Mouse (Mus musculus): ENCODE results near the gene Fhod1.

Gene Fhod1

GRCm38 (mm10) chr8:105318662-105319190 is 29.0 kb downstream of the Fhod1 start:
- DNase-seq (ENCODE audit: low read depth, low spot score) = no peak

GRCm38 (mm10) chr8:105317941-105318340 is 29.8 kb downstream of the Fhod1 start:
- no peak for DNase-seq (ENCODE audit: low read depth, low spot score)

DNA sequence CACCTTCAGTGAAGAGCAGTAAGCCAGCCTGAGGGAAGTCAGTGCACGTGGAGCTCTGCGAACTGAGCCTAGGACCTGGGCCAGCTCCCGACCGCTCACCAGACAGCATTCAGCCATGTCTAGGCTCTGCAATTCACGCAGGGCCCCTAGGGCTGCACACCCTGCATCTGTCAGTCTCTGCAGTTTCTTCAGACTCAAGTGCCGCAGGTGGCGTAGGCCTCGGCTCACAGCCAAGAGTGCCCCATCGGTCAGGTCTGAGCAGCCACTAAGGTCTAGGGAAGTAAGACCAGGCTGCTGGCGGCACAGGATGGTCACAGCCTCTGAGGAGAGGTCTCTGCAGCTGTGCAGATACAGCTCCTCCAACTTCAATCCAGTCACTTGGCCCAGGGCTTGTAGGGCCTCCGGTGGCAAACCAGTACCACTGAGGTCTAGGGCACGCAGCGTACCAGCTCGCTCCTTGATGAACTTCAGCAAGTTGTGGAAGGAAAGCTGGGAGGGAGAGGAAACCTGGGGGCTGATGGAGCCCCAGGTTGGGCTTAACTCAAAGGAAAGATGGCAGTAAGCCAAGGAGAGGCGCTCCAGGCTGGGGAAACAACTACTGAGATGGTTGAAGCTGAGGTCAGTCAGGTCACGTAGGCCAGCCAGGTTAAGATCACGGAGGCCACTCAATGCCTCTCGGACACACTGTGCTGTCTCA is 32.5 kb downstream of the Fhod1 start:
- no peak for DNase-seq (ENCODE audit: low read depth, low spot score)

DNA sequence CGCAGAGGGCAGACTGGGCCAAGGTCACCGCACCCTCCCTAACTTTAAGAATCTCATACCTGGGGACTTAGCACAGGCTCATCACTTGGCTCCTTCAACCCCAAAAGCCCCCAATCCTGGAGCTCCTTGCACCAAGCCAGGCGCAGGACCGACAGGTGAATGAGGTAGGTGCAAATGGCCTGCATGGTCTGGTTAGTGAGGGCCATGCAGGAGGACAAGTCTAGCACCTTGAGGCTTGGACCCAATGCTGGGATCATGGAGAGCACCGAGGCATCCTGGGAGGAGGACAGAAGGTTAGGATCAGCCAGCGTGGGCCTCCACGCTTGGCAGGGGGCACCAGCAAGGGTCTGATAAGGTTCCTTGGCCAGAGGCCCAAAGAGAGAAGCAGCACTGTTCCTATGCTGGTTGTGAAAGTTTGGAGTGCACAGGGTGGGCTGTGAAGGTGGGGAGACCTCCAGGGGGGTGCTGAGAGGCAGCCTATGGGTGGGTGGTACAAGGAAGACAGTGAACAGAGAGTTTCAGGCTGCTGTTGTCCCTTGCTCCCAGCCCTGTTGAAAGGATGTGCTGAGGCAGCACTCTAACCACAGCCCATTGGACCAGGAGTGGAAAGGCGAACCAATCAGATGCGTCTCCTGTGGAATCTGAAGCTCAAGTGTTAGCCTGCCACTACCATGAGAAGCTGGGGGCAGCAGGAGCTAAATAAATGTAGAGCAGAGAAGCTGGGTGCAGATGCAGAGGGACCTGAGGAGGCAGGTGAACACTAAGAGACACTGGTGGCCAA is 33.9 kb downstream of the Fhod1 start:
- DNase-seq (ENCODE audit: low read depth, low spot score) = no peak

DNA sequence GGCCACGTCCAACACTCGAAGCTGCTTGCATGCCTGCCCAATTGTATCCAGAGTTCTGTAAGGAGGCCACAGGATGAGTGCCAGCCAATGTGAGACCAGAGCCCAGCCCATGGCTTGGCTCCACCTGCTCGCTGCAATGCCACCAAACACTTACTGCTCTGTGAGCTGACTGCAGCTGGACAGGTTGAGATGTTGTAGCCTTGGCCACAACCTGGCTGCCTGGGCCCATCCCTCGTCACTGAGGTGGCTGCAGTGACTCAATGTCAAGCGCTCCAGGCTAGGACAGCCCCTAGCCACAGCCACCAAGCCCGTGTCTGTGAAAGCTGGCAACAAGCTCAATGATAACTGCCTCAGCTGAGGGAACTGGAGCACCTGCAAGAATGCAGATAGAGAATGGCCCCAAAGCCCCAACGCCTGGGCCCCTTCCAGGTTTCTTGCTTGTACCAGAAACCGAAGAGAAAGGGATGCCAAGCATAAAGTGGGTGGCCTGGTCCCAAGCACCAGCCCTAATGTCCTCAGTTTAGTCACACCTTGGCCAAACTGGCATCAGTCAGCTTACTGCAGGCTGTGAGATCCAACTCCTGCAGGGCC is 34.8 kb downstream of the Fhod1 start:
- no peak for DNase-seq (ENCODE audit: low read depth, low spot score)

- DNase-seq (ENCODE audit: low read depth, low spot score) = no peak
Observed at GRCm38 (mm10) chr8:105311718-105312117, 36.0 kb downstream of the Fhod1 start.

DNA sequence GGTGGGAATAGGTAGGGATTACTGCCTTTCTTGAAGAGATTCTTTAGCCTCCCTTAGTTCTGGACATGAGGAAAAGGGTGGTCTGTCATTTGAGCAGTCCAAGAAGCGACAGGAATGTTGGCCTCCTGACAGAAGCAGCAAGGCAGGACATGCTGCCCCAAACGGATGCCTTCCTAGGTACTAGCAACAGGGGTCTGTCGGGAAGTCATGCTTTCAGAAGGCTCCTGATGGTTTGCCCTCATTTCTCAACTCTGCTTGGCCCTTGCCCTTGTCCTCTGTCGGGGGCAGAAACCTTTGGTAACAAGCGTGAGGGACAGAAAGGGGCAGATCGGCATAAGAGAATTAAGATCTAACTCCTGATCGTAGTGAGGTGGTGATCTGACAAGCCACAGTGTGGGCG is 37.6 kb downstream of the Fhod1 start:
- no peak for DNase-seq (ENCODE audit: low read depth, low spot score)

DNA sequence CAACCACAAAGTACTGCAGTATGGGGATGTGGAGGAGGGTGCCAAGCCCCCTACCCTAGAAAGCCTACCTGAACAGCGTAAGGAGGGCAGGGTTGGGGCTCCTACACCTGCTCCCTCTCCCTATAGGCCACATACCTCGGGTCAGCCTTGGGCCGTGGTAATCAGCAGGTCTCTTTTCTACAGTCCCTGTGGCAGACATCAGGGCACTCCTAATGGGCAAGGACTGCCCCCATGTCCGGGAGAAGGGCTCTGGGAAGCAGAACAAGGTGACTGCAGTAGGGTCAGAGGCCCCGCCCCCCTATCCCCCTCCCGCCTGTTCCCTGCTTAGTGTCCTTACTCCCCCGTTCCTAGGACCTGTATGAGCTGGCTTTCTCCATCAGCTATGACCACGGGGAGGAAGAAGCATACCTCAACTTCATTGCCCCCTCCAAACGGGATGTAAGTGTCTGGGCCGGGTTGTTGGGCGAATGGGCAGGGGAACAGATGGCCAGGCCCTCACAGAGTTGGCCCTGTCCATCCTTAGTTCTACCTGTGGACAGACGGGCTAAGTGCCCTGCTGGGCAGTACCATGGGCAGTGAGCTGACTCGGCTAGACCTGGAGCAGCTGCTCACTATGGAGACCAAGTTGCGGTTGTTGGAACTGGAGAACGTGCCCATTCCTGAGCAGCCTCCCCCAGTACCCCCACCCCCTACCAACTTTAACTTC is 38.5 kb downstream of the Fhod1 start:
- DNase-seq (ENCODE audit: low read depth, low spot score) = no peak

- DNase-seq (ENCODE audit: low read depth, low spot score) = no peak
Observed at GRCm38 (mm10) chr8:105308428-105308827, 39.3 kb downstream of the Fhod1 start.

GRCm38 (mm10) chr8:105307670-105308069 is 40.1 kb downstream of the Fhod1 start:
- DNase-seq (ENCODE audit: low read depth, low spot score) = no peak

DNA sequence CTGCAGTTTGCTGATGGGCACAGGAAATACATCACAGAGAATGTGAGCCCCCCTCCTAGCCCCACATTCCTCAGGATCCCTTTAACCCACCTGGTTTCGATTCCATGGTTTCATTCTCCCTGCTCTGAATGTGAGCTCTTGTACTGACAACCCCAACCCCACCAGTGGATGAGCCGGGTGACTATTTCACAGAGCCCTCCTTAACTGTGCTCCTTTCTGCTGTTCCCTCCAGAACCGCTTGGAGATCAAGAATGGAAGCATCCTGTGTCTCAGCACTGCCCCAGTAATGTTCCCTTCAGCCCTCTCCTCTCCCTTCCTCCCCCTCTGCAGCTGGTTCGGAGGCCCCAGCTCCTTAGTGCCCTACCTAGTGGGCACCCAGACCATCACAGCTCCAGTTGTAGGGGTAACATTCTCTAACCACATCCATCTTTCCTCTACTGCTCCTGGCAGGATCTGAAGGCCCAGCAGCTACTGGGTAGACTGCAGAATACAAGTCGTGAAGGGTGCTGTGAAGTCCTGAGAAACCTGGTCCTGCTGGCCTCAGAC is 41.5 kb downstream of the Fhod1 start:
- peak; percentile 47 for DNase-seq (ENCODE audit: low read depth, low spot score)

- DNase-seq (ENCODE audit: low read depth, low spot score) = peak; percentile 62
Observed at GRCm38 (mm10) chr8:105305211-105306145, 42.3 kb downstream of the Fhod1 start, which contains the start of gene Elmo3. TSS of gene Elmo3 (plus strand) at chr8:105305601.

DNA sequence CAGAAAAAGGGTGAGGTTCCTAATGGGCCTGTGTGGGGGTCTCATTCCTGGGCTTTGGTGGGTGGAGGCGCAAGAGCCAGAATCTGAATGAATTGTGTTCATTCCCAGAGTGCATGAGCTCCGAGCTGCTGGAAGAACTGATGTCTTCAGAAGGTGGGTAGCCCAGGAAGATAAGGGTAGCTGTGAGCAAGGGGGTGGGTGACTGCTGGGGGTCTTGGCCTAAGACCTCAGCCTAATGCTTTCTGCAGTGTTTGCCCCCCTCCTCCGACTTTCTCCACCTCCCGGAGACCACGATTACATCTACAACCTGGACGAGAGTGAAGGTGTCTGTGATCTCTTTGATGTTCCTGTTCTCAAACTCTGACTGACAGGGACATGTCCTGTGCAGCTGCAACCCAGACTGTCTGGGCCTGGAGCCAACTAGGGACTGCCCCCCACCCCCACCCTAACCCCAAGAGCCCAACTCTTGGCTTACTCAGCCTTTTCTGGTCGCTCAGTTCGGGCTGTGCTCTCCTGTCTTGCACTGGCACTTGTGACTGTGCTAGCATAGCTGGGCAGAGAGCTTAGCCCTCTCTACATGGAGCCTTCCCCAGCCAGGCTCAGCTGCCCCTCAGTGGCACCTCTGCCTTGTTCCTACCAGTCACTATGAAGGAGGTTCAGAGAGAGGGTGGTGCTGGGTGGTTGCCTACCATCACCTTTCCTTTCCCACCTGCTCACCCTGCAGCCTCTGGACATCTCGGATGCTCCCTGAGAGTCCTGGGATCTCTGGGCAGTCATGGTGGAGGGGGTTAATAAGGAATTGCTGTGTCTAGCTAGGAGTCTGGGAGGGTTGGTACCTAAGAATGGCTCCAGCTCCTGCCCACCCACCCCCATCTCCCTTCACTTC is 43.2 kb downstream of the Fhod1 start:
- DNase-seq (ENCODE audit: low read depth, low spot score) = no peak

DNA sequence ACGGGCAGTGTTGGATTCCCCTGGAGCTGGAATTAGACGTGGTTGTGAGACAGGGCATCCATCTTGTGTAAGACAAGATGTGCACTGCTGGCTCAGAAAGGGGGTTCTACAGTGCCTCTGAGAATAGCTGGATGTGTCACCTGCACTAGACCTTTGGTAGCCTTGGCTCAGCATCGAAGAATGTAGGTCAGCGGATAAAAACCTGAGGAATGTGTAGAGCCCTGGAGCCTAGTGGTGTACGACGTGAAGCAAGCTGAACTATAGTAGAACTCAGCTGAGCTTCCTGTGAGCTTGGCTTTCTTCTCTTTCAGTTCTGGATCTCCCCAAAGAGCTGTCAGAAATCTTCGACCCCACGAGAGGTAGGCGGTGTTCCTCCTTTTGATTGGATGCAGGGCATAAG is 43.9 kb downstream of the Fhod1 start:
- DNase-seq (ENCODE audit: low read depth, low spot score) = no peak

- no peak for DNase-seq (ENCODE audit: low read depth, low spot score)
Observed at GRCm38 (mm10) chr8:105303396-105303795, 44.4 kb downstream of the Fhod1 start.

DNA sequence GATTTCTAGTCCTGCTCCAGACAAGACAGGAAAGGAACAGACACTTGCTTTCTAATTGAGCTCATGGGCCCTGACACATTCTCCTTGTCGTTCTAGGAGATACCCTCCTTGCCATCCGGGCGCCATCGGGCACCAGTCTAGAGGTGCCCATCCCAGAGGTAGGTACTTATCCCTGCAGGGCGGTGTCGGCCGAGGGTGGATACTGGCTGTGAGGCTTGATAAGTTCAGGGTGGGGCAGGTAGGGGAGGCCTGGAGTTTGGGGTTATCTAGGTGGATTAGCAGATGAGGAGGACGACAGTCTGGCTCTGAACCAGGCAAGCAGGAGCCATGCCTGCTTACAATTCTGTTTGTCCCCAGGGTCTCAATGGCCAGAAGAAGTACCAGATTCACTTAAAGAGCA is 47.8 kb downstream of the Fhod1 start:
- DNase-seq (ENCODE audit: low read depth, low spot score) = no peak

DNA sequence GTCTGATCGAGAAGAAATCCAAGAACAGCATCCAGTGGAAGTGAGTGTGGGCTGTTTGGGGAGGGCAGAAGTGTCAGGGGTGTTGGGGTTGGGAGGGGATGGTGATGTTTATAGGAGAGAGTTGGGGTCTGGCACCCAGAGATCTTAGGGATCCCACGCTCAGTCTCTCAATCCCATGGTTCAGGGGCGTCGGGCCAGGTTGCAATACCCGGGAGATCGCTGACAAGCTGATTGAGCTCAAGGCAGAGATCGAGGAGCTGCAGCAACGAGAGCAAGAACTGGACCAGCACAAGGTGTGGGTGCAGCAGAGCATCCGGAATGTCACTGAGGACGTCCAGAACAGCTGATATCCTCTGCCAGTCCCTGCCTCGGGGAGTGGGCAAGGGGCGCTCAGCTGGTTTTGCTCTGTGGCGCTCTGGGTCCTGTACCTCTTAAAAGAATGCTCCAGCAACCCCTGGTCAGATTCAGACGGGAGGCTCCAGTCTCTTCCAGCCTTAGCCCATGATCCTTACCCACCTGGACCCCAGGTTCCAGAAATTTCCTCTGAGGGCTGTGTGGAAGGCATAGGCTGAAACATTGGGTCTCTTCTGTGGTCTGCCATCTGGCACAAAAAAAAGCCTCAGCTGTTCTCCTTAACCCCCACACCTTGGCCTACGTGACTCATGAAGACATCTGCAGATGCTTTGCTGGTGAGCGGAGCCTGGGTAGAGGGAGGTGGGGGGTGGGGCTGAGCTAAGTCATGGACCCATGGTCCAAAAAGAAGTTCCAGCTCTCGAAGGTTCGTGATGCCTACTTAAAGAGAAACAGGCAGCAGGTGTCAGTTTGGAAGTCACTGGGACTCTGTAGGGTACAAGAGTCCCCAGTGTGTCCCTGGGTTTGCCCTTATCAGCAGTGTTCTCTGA is 49.2 kb downstream of the Fhod1 start:
- no peak for DNase-seq (ENCODE audit: low read depth, low spot score)

DNA sequence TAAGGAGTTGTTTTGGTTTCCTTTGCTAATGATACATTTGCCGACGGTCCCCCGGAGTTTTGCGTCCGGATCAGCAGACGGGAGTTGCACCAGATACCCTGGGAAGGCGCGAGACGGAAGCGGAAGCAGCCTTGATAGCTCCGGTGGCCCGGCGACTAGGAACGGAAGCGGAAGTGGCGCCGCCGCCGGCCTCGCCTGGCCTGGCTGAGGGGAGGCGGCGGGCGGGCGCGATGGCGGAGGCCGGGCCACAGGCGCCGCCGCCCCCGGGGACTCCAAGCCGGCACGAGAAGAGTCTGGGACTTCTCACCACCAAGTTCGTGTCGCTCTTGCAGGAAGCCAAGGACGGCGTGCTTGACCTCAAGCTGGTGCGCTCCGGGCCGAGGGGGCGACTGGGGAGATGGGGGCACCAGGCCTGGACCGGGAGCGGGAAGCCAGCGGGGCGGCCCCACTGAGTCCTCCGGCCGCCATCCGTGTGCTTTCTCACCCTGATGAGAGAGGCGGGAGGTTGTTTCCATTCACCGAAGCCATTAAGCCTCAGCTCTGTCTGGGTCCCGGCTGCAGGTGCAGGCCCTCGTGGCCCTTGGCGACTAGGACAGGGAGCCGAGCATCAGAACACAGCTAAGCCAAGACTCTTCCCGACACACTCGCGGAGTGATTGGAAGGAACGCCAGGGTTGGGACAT is 50.1 kb downstream of the Fhod1 start, which contains the start of gene E2f4:
E2f4 (plus strand) TSS at position 153 of the 682 bp plus-strand sequence.
- peak; percentile 90 for DNase-seq (ENCODE audit: low read depth, low spot score)

Measured in forelimb bud, embryonic 11.5 days (tissue).